Mouse (Mus musculus) liver, embryonic 15.5 days (tissue): ENCODE data around the gene Nfasc. TPM values are rescaled to one million over a fixed set of nuclear protein-coding genes. Genes with fewer than 3 reads are reported as not detected.

ENCODE experiments used
- ATAC-seq: fragments of 200-750 bp; cut with Nextera tagmentation; 2 replicates; pipeline ENCODE4 v1.8.0; 2017; ENCODE audit warnings: moderate number of reproducible peaks, mild to moderate bottlenecking, moderate library complexity; ENCODE audit not compliant: insufficient read depth
- H3K27ac ChIP-seq: fragments of 300-500 bp; sonication (generic); replicated peaks from 2 replicates; pipeline ENCODE4 v1.5.1; 2015; ENCODE audit warnings: mild to moderate bottlenecking, inconsistent platforms
- H3K27me3 ChIP-seq: fragments of 300-500 bp; sonication (generic); 2 replicates; pipeline ENCODE4 v1.6.1; 2015; ENCODE audit warnings: mild to moderate bottlenecking, inconsistent platforms
- H3K36me3 ChIP-seq: fragments of 300-500 bp; sonication (generic); replicated peaks from 2 replicates; pipeline ENCODE4 v1.6.1; 2015; ENCODE audit warnings: moderate library complexity, mild to moderate bottlenecking, inconsistent platforms
- H3K4me1 ChIP-seq: fragments of 300-500 bp; sonication (generic); replicated peaks from 2 replicates; pipeline ENCODE4 v1.6.1; 2015; ENCODE audit warnings: inconsistent platforms
- H3K4me2 ChIP-seq: fragments of 300-500 bp; sonication (generic); 2 replicates; pipeline ENCODE4 v1.6.1; 2015; ENCODE audit warnings: moderate library complexity, mild to moderate bottlenecking, inconsistent platforms
- H3K4me3 ChIP-seq: fragments of 300-500 bp; sonication (generic); replicated peaks from 2 replicates; pipeline ENCODE4 v1.5.1; 2015; ENCODE audit warnings: mild to moderate bottlenecking, inconsistent platforms
- H3K9ac ChIP-seq: fragments of 300-500 bp; sonication (generic); 2 replicates; pipeline ENCODE4 v1.6.1; 2015; ENCODE audit warnings: moderate library complexity, mild to moderate bottlenecking, inconsistent platforms
- H3K9me3 ChIP-seq: fragments of 300-500 bp; sonication (generic); replicated peaks from 2 replicates; pipeline ENCODE4 v1.6.1; 2016; ENCODE audit warnings: inconsistent platforms
- WGBS: fragments of 180-500 bp; shearing (Covaris S2); methylation state at CpG from one replicate; pipeline ENCODE4 v1.1.7; 2015; ENCODE audit warnings: mixed read lengths; ENCODE audit not compliant: insufficient replicate concordance; 5-methylcytosine and 5-hydroxymethylcytosine counted together
- polyA plus RNA-seq: library from polyadenylated mRNA; unstranded; fragments of >200 nt; fragmentation: Nextera tagmentation; extraction: Ambion mirVana; gene quantifications from 2 replicates; pipeline ENCODE4 v1.2.1, GENCODE M21; 2015

The Nfasc gene
- polyA plus RNA-seq, 1 experiment from 2014 or later: 0.12 TPM

- Histone ChIP-seq H3K9me3 (no peaks in the 10 kb centered on the region), H3K36me3 (no peaks in the 10 kb centered on the region), H3K4me1 (no peaks in the 10 kb centered on the region), H3K27me3 (no peaks in the 10 kb centered on the region), H3K27ac (no peak overlapping the region), H3K4me2 (no peak overlapping the region), H3K9ac (no peak overlapping the region), H3K4me3 (no peak overlapping the region)
- 50% methylated on average over 4 of the region's 4 CpGs for WGBS
- ATAC-seq: no peak
These were observed 129.5 kb downstream of the Nfasc start for GRCm38 (mm10) chr1:132612066-132612465.

GRCm38 (mm10) chr1:132609048-132609634 lies 132.5 kb downstream of the Nfasc start:
- H3K36me3 ChIP-seq: no peaks in the 10 kb centered on the region
- 25% methylated on average over 4 of the region's 4 CpGs for WGBS
- no peaks in the 10 kb centered on the region for H3K27me3 ChIP-seq
- no peak overlapping the region for H3K4me3 ChIP-seq
- no peak overlapping the region for H3K9ac ChIP-seq
- no peak for ATAC-seq
- no peaks in the 10 kb centered on the region for H3K9me3 ChIP-seq
- H3K4me2 ChIP-seq: no peak overlapping the region
- no peak overlapping the region for H3K27ac ChIP-seq
- no peaks in the 10 kb centered on the region for H3K4me1 ChIP-seq

- 33% methylated on average over 8 of the region's 8 CpGs for WGBS
- H3K4me2 ChIP-seq: no peak overlapping the region
- no peak for ATAC-seq
These were observed 139.4 kb downstream of the Nfasc start for GRCm38 (mm10) chr1:132602161-132602560.

GRCm38 (mm10) chr1:132598024-132598423 lies 143.6 kb downstream of the Nfasc start:
- no peaks in the 10 kb centered on the region for H3K27me3 ChIP-seq
- no peak overlapping the region for H3K27ac ChIP-seq
- 66% methylated on average over 5 of the region's 5 CpGs for WGBS
- no peaks in the 10 kb centered on the region for H3K36me3 ChIP-seq
- H3K4me2 ChIP-seq: no peak overlapping the region
- no peak overlapping the region for H3K4me3 ChIP-seq
- no peaks in the 10 kb centered on the region for H3K4me1 ChIP-seq
- no peak overlapping the region for H3K9ac ChIP-seq
- no peak for ATAC-seq
- no peaks in the 10 kb centered on the region for H3K9me3 ChIP-seq

More at GRCm38 (mm10) chr1:132602161-132602560, 139.4 kb downstream of the Nfasc start:
- H3K4me3 ChIP-seq: no peak overlapping the region
- no peaks in the 10 kb centered on the region for H3K27me3 ChIP-seq
- no peaks in the 10 kb centered on the region for H3K36me3 ChIP-seq
- no peaks in the 10 kb centered on the region for H3K4me1 ChIP-seq
- H3K27ac ChIP-seq: no peak overlapping the region
- no peak overlapping the region for H3K9ac ChIP-seq
- H3K9me3 ChIP-seq: no peaks in the 10 kb centered on the region

- H3K4me2 ChIP-seq: no peak overlapping the region
- no peak for ATAC-seq
- H3K27ac ChIP-seq: no peak overlapping the region
- no peak overlapping the region for H3K4me3 ChIP-seq
- no peaks in the 10 kb centered on the region for H3K4me1 ChIP-seq
- no peaks in the 10 kb centered on the region for H3K9me3 ChIP-seq
- WGBS: 48% methylated on average over 6 of the region's 6 CpGs
- H3K9ac ChIP-seq: no peak overlapping the region
- no peaks in the 10 kb centered on the region for H3K27me3 ChIP-seq
- no peaks in the 10 kb centered on the region for H3K36me3 ChIP-seq
These were observed 145.9 kb downstream of the Nfasc start for GRCm38 (mm10) chr1:132595741-132596140.

- Histone ChIP-seq H3K36me3 (no peaks in the 10 kb centered on the region), H3K4me2 (no peak overlapping the region), H3K9me3 (no peaks in the 10 kb centered on the region), H3K9ac (no peak overlapping the region), H3K4me3 (no peak overlapping the region), H3K4me1 (no peaks in the 10 kb centered on the region), H3K27ac (no peak overlapping the region), H3K27me3 (no peaks in the 10 kb centered on the region)
- WGBS: 14% methylated on average over 4 of the region's 4 CpGs
- no peak for ATAC-seq
These were observed 147.0 kb downstream of the Nfasc start for GRCm38 (mm10) chr1:132594587-132594986.

- H3K27ac ChIP-seq: no peak overlapping the region
- no peaks in the 10 kb centered on the region for H3K36me3 ChIP-seq
- H3K4me2 ChIP-seq: no peak overlapping the region
- ATAC-seq: no peak
- no peak overlapping the region for H3K9ac ChIP-seq
- H3K9me3 ChIP-seq: no peaks in the 10 kb centered on the region
- no peak overlapping the region for H3K4me3 ChIP-seq
- H3K27me3 ChIP-seq: no peaks in the 10 kb centered on the region
- 54% methylated on average over 5 of the region's 5 CpGs for WGBS
- no peaks in the 10 kb centered on the region for H3K4me1 ChIP-seq
These were observed 149.5 kb downstream of the Nfasc start for GRCm38 (mm10) chr1:132592145-132592544.

- Histone ChIP-seq H3K27me3 (no peaks in the 10 kb centered on the region), H3K27ac (no peak overlapping the region), H3K4me2 (no peak overlapping the region), H3K9me3 (no peaks in the 10 kb centered on the region), H3K9ac (no peak overlapping the region), H3K4me3 (no peak overlapping the region), H3K36me3 (no peaks in the 10 kb centered on the region), H3K4me1 (no peaks in the 10 kb centered on the region)
- 51% methylated on average over 11 of the region's 11 CpGs for WGBS
- no peak for ATAC-seq
These were observed 150.1 kb downstream of the Nfasc start for GRCm38 (mm10) chr1:132591399-132591930.

- H3K4me3 ChIP-seq: no peak overlapping the region
- H3K27me3 ChIP-seq: no peaks in the 10 kb centered on the region
- no peak overlapping the region for H3K27ac ChIP-seq
- no peak overlapping the region for H3K9ac ChIP-seq
- H3K9me3 ChIP-seq: no peaks in the 10 kb centered on the region
- peak; percentile 72 for ATAC-seq
- 54% methylated on average over 15 of the region's 15 CpGs for WGBS
- peak overlapping the region; percentile 27; the same call in 1 of the 2 replicates for H3K4me2 ChIP-seq
- no peaks in the 10 kb centered on the region for H3K36me3 ChIP-seq
- no peaks in the 10 kb centered on the region for H3K4me1 ChIP-seq
These were observed 154.9 kb downstream of the Nfasc start for GRCm38 (mm10) chr1:132586679-132587201.

GRCm38 (mm10) chr1:132585376-132585775 lies 156.2 kb downstream of the Nfasc start:
- no peak for ATAC-seq
- Histone ChIP-seq H3K27me3 (no peaks in the 10 kb centered on the region), H3K4me2 (no peak overlapping the region), H3K9ac (no peak overlapping the region), H3K9me3 (no peaks in the 10 kb centered on the region), H3K36me3 (no peaks in the 10 kb centered on the region), H3K27ac (no peak overlapping the region), H3K4me3 (no peak overlapping the region), H3K4me1 (no peaks in the 10 kb centered on the region)
- WGBS: 62% methylated on average over 4 of the region's 4 CpGs

- 67% methylated on average over 18 of the region's 18 CpGs for WGBS
- ATAC-seq: no peak
- no peak overlapping the region for H3K4me3 ChIP-seq
- H3K36me3 ChIP-seq: no peaks in the 10 kb centered on the region
- H3K4me2 ChIP-seq: no peak overlapping the region
- H3K9me3 ChIP-seq: no peaks in the 10 kb centered on the region
- H3K27me3 ChIP-seq: no peaks in the 10 kb centered on the region
- H3K9ac ChIP-seq: no peak overlapping the region
- no peak overlapping the region for H3K27ac ChIP-seq
- no peaks in the 10 kb centered on the region for H3K4me1 ChIP-seq
These were observed 158.5 kb downstream of the Nfasc start for GRCm38 (mm10) chr1:132582998-132583604.
